Mouse (Mus musculus): ENCODE measurements around the gene Pus7. TPM values are rescaled to one million over a fixed set of nuclear protein-coding genes. Genes with fewer than 3 reads are reported as not detected.

Pus7 gene
- total and polyA plus RNA-seq, 2 experiments from 2014 or later: 13.4 to 13.7 TPM

DNA sequence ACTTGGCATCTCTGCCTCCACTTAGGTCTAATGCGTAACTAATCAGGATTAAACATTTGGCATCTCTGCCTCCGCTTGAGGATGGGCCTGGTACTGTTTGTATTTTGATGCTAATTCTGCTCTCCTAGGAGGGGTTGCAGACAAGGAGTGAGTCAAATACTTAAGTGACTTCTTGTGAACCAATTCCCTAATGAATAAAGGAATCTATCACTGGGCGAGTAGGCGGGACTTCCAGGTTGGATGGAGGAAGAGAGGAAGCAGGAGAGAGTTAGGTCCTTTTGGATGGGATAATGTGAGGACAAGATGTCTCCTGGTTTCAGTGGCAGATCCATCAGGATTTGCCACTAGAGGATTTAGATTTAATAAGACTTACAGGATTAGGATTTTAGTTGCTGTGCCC is 46.4 kb downstream of the Pus7 start:
- H3K4me1 ChIP-seq (ENCODE audit: insufficient read depth, low read length): no peaks in the 10 kb centered on the region
- H3K4me3 ChIP-seq (ENCODE audit: low read depth, low read length): no peak overlapping the region
- no peak overlapping the region for H3K4me2 ChIP-seq (ENCODE audit: low read depth, low read length, poor library complexity, severe bottlenecking)
- no peak overlapping the region for H3K9ac ChIP-seq (replicated peaks; ENCODE audit: low read length, poor library complexity, severe bottlenecking)
- no peaks in the 10 kb centered on the region for H3K9me3 ChIP-seq (ENCODE audit: low read length)
- no peak for DNase-seq (ENCODE audit: low spot score)
- no peak for ATAC-seq (ENCODE audit: low FRiP score)
- H3K27me3 ChIP-seq (ENCODE audit: insufficient read depth, low read length): no peaks in the 10 kb centered on the region
- no peak for TF ChIP-seq CTCF (IDR thresholded peaks at IDR 0.05)
- H3K36me3 ChIP-seq (ENCODE audit: insufficient read depth, low read length): peaks cover 3% of the 10 kb centered on the region
- no peak overlapping the region for H3K27ac ChIP-seq (ENCODE audit: low read depth, low read length)
- WGBS: 40% methylated on average over 4 of the region's 4 CpGs

DNA sequence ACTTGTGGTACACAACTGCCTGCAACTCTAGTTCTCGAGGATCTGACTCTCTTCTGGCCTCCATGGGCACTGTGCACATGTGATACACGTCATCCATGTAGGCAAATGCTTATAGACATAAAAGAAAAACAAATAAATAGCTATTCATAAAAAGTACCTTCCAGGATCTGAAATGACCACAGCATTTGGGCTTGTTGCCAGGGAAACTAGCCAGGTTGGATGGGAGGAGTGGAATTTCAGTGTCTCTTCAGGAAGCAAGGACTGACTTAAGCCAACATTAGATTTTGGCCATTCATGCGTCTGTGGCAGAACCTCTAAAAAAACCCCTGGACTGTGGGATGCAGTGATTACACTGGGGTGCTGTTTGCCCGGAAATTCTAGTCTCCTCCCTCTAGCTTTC is 47.1 kb downstream of the Pus7 start:
- Histone ChIP-seq H3K9ac (replicated peaks; ENCODE audit: low read length, poor library complexity, severe bottlenecking) (no peak overlapping the region), H3K4me1 (ENCODE audit: insufficient read depth, low read length) (no peaks in the 10 kb centered on the region), H3K4me3 (ENCODE audit: low read depth, low read length) (no peak overlapping the region), H3K4me2 (ENCODE audit: low read depth, low read length, poor library complexity, severe bottlenecking) (no peak overlapping the region), H3K27ac (ENCODE audit: low read depth, low read length) (no peak overlapping the region), H3K27me3 (ENCODE audit: insufficient read depth, low read length) (no peaks in the 10 kb centered on the region), H3K36me3 (ENCODE audit: insufficient read depth, low read length) (no peaks in the 10 kb centered on the region), H3K9me3 (ENCODE audit: low read length) (no peaks in the 10 kb centered on the region)
- TF ChIP-seq CTCF (IDR thresholded peaks at IDR 0.05): no peak
- 60% methylated on average over 4 of the region's 4 CpGs for WGBS
- ATAC-seq (ENCODE audit: low FRiP score): no peak
- DNase-seq (ENCODE audit: low spot score): no peak

DNA sequence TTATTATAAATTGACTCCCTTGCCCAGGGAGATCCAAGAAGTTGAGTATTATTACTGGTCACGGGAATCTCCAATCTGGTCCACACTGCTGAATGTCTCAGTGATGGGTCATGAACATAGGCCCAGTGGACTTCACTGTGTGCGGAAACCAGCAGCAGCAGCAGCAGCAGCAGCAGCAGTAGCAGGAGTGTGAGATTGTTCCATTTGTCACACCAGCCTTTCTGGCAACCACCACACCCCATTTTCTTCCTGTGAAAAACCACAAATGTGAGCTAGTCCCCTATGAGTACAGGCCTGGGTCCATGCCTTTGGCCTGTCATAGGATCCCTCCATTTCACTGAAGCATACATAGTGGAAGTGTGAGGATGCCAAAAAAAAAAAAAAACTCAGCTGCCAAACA is 61.6 kb downstream of the Pus7 start:
- WGBS: 94% methylated on average over 2 of the region's 2 CpGs
- Histone ChIP-seq H3K36me3 (ENCODE audit: insufficient read depth, low read length) (no peaks in the 10 kb centered on the region), H3K4me1 (ENCODE audit: insufficient read depth, low read length) (no peaks in the 10 kb centered on the region), H3K9ac (replicated peaks; ENCODE audit: low read length, poor library complexity, severe bottlenecking) (no peak overlapping the region), H3K27ac (ENCODE audit: low read depth, low read length) (no peak overlapping the region), H3K27me3 (ENCODE audit: insufficient read depth, low read length) (no peaks in the 10 kb centered on the region), H3K4me2 (ENCODE audit: low read depth, low read length, poor library complexity, severe bottlenecking) (no peak overlapping the region), H3K9me3 (ENCODE audit: low read length) (0 out of 2 replicates have a peak, but pooled peaks cover 4% of the 10 kb centered on the region), H3K4me3 (ENCODE audit: low read depth, low read length) (no peak overlapping the region)
- no peak for ATAC-seq (ENCODE audit: low FRiP score)
- no peak for DNase-seq (ENCODE audit: low spot score)
- no peak for TF ChIP-seq CTCF (IDR thresholded peaks at IDR 0.05)

DNA sequence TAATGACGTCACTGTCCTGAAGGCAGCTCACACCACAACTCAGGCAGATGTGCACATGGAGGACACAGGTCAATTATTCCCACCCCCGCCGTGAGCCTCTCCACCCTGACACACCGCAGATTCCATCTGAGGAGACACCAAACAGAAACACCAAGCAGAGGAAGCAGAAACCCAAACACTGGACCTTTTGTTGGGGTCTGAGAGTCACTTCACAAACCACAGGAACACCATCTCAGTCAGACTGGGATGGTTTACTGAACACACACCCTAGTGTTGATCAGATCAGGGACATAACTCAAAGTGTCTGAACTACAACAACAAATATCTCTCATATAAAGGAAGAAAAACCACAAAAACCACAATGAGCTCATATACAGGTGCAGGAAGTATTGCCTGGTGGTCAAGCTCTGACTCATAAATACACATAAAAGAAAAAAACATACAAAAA is 64.6 kb downstream of the Pus7 start:
- 87% methylated on average over 4 of the region's 4 CpGs for WGBS

DNA sequence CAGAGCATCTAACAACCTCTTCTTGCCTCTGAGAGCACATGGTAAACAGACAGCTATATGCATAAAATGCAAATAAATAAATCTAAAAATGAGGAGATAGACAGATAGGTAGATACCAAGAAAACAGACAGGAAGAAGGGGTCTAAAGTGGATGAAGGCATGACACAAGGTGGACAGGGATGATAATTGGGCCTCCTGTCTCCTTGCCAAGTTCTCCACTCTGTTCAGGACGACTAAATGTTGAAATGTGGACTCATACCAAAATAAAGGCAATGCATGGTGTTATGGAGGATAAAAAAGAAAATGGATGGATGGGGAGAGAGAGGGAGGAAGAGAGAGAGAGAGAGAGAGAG is 65.4 kb downstream of the Pus7 start:
- H3K36me3 ChIP-seq (ENCODE audit: insufficient read depth, low read length): no peaks in the 10 kb centered on the region
- no peaks in the 10 kb centered on the region for H3K4me1 ChIP-seq (ENCODE audit: insufficient read depth, low read length)
- ATAC-seq (ENCODE audit: low FRiP score) (no peak), DNase-seq (ENCODE audit: low spot score) (no peak)
- no peak overlapping the region for H3K27ac ChIP-seq (ENCODE audit: low read depth, low read length)
- no peak overlapping the region for H3K4me3 ChIP-seq (ENCODE audit: low read depth, low read length)
- no peak overlapping the region for H3K4me2 ChIP-seq (ENCODE audit: low read depth, low read length, poor library complexity, severe bottlenecking)
- H3K9me3 ChIP-seq (ENCODE audit: low read length): no peaks in the 10 kb centered on the region
- H3K27me3 ChIP-seq (ENCODE audit: insufficient read depth, low read length): no peaks in the 10 kb centered on the region
- 75% methylated on average over 1 of the region's 1 CpGs for WGBS
- H3K9ac ChIP-seq (replicated peaks; ENCODE audit: low read length, poor library complexity, severe bottlenecking): no peak overlapping the region
- no peak for TF ChIP-seq CTCF (IDR thresholded peaks at IDR 0.05)

More for the DNA sequence above, 64.6 kb downstream of the Pus7 start:
- Histone ChIP-seq H3K9ac (replicated peaks; ENCODE audit: low read length, poor library complexity, severe bottlenecking) (no peak overlapping the region), H3K4me2 (ENCODE audit: low read depth, low read length, poor library complexity, severe bottlenecking) (no peak overlapping the region), H3K27me3 (ENCODE audit: insufficient read depth, low read length) (no peaks in the 10 kb centered on the region), H3K9me3 (ENCODE audit: low read length) (no peaks in the 10 kb centered on the region), H3K36me3 (ENCODE audit: insufficient read depth, low read length) (no peaks in the 10 kb centered on the region), H3K27ac (ENCODE audit: low read depth, low read length) (no peak overlapping the region), H3K4me1 (ENCODE audit: insufficient read depth, low read length) (no peaks in the 10 kb centered on the region), H3K4me3 (ENCODE audit: low read depth, low read length) (no peak overlapping the region)
- no peak for ATAC-seq (ENCODE audit: low FRiP score)
- no peak for DNase-seq (ENCODE audit: low spot score)
- TF ChIP-seq CTCF (IDR thresholded peaks at IDR 0.05): no peak

DNA sequence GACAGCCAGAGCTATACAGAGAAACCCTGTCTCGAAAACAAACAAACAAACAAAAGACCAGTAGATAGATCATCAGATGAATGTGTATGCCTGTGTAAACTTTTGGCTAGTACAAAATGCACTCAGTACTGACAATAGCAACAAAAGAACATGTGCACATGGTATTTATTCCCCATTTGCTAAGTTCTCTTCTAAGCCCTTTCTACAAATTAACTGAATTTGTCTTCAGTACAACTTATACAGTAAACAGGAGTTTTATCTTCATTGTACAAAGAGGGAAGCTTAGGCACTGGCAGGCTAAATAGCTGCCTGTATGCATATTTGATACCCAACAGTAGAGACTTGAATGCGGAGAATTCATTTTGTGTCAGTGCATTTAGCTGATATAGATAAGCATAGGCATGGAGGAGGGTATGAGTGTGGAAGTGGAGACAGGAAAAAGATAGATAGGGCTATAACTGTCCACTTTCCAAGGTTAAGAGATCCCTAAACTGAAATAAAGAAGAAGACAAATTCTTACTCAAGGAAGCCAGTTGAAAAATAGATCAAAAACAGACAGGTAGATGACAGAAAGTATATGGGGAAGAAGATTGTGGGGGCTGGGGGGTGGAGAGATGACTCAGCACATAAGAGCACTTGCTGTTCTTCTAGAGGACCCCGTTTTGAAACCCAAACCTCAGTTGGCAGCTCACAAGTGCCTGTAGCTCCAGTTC is 65.9 kb downstream of the Pus7 start:
- Histone ChIP-seq H3K9me3 (ENCODE audit: low read length) (no peaks in the 10 kb centered on the region), H3K4me3 (ENCODE audit: low read depth, low read length) (no peak overlapping the region), H3K27me3 (ENCODE audit: insufficient read depth, low read length) (no peaks in the 10 kb centered on the region), H3K27ac (ENCODE audit: low read depth, low read length) (no peak overlapping the region), H3K9ac (replicated peaks; ENCODE audit: low read length, poor library complexity, severe bottlenecking) (no peak overlapping the region), H3K36me3 (ENCODE audit: insufficient read depth, low read length) (no peaks in the 10 kb centered on the region), H3K4me2 (ENCODE audit: low read depth, low read length, poor library complexity, severe bottlenecking) (no peak overlapping the region), H3K4me1 (ENCODE audit: insufficient read depth, low read length) (no peaks in the 10 kb centered on the region)
- ATAC-seq (ENCODE audit: low FRiP score) (no peak), DNase-seq (ENCODE audit: low spot score) (no peak)
- no peak for TF ChIP-seq CTCF (IDR thresholded peaks at IDR 0.05)
- 65% methylated on average over 3 of the region's 3 CpGs for WGBS
